Mouse (Mus musculus): ENCODE results near the gene Wwox. TPM values are rescaled to one million over a fixed set of nuclear protein-coding genes. Genes with fewer than 3 reads are reported as not detected.

Wwox gene
- total and polyA plus RNA-seq, 3 experiments, result 7.8 to 11.5 (median 9.1) TPM

GRCm38 (mm10) chr8:115199616-115200150 lies 760.2 kb downstream of the Wwox start:
- no peak overlapping the region for H3K27ac ChIP-seq (ENCODE audit: insufficient read depth, low read depth)
- H3K79me2 ChIP-seq (replicated peaks; ENCODE audit: control insufficient read depth, extremely low read depth, insufficient read depth, poor library complexity, severe bottlenecking), result no peaks in the 10 kb centered on the region
- dilution Hi-C loops (cut with MboI; ENCODE audit: extremely low pct_ligation_motif_present, extremely low pct_unique_long_range_greater_than_20kb, low sequenced_read_pairs), result no loop called here
- peaks cover 6% of the 10 kb centered on the region for H3K9me3 ChIP-seq (replicated peaks; ENCODE audit: low read length)
- peaks cover 14% of the 10 kb centered on the region for H3K27me3 ChIP-seq (replicated peaks)
- DNase-seq (ENCODE audit: extremely low read depth), result no peak
- in situ Hi-C loops (cut with MboI; ENCODE audit: low pct_ligation_motif_present, low pct_unique_long_range_greater_than_20kb, low sequenced_read_pairs), result no loop called here
- H3K4me3 ChIP-seq (replicated peaks in 1 of 3; ENCODE audit: low read depth in 2 of 3, low read length in 2 of 3, poor library complexity in 1 of 3), result no peak overlapping the region
- no peak for TF ChIP-seq CHD1 (IDR thresholded peaks at IDR 0.05; ENCODE audit: low read depth, low read length)
- TF ChIP-seq IRF4 (IDR thresholded peaks at IDR 0.05; ENCODE audit: low read depth, low read length), result no peak
- no peak for TF ChIP-seq RAD21 (IDR thresholded peaks at IDR 0.05; ENCODE audit: low read depth, low read length)
- TF ChIP-seq MEF2A (IDR thresholded peaks at IDR 0.05; ENCODE audit: borderline replicate concordance, low read depth, low read length), result no peak
- no peak for TF ChIP-seq TBP (conservative IDR thresholded peaks at IDR 0.05; ENCODE audit: low read depth, low read length)
- no peak for TF ChIP-seq CTCF (conservative IDR thresholded peaks at IDR 0.05 in 1 of 2, IDR thresholded peaks at IDR 0.05 in 1 of 2; ENCODE audit: low read depth in 2 of 2, low read length in 2 of 2)
- no peak for TF ChIP-seq HCFC1 (IDR thresholded peaks at IDR 0.05; ENCODE audit: low read depth, low read length)
- TF ChIP-seq MYC (IDR thresholded peaks at IDR 0.05; ENCODE audit: low read depth, low read length), result no peak
- no peaks in the 10 kb centered on the region for H3K4me1 ChIP-seq (ENCODE audit: control insufficient read depth in 1 of 2, insufficient read depth in 2 of 2)
- no peaks in the 10 kb centered on the region for H3K36me3 ChIP-seq (replicated peaks in 1 of 2; ENCODE audit: control insufficient read depth in 1 of 2, insufficient read depth in 1 of 2, low read length in 1 of 2)
- no peak overlapping the region for H3K9ac ChIP-seq (ENCODE audit: insufficient read depth, low read depth)
- H3K4me2 ChIP-seq (ENCODE audit: insufficient read depth, low read depth, poor library complexity, severe bottlenecking), result no peak overlapping the region

- no peak overlapping the region for H3K9ac ChIP-seq (ENCODE audit: insufficient read depth, low read depth)
- no peaks in the 10 kb centered on the region for H3K9me3 ChIP-seq (replicated peaks; ENCODE audit: low read length)
- peaks cover 21% of the 10 kb centered on the region for H3K27me3 ChIP-seq (replicated peaks)
- dilution Hi-C loops (cut with MboI; ENCODE audit: extremely low pct_ligation_motif_present, extremely low pct_unique_long_range_greater_than_20kb, low sequenced_read_pairs) (no loop called here), in situ Hi-C loops (cut with MboI; ENCODE audit: low pct_ligation_motif_present, low pct_unique_long_range_greater_than_20kb, low sequenced_read_pairs) (no loop called here)
- H3K79me2 ChIP-seq (replicated peaks; ENCODE audit: control insufficient read depth, extremely low read depth, insufficient read depth, poor library complexity, severe bottlenecking), result no peaks in the 10 kb centered on the region
- TF ChIP-seq ZKSCAN1 (IDR thresholded peaks at IDR 0.05; ENCODE audit: borderline replicate concordance, low read depth, low read length) (no peak), GABPA (IDR thresholded peaks at IDR 0.05; ENCODE audit: insufficient replicate concordance, low read depth, low read length) (no peak), E2F4 (IDR thresholded peaks at IDR 0.05; ENCODE audit: insufficient replicate concordance, low read depth, low read length) (no peak), JUN (IDR thresholded peaks at IDR 0.05; ENCODE audit: insufficient read depth, low read depth, low read length) (no peak), NRF1 (IDR thresholded peaks at IDR 0.05; ENCODE audit: low read depth, low read length) (no peak), MEF2A (IDR thresholded peaks at IDR 0.05; ENCODE audit: borderline replicate concordance, low read depth, low read length) (no peak), CHD1 (IDR thresholded peaks at IDR 0.05; ENCODE audit: low read depth, low read length) (no peak), EP300 (IDR thresholded peaks at IDR 0.05; ENCODE audit: low read length) (no peak), ELF1 (IDR thresholded peaks at IDR 0.05; ENCODE audit: low read depth, low read length) (no peak), UBTF (IDR thresholded peaks at IDR 0.05; ENCODE audit: low read depth, low read length) (no peak), CTCF (conservative IDR thresholded peaks at IDR 0.05 in 1 of 2, IDR thresholded peaks at IDR 0.05 in 1 of 2; ENCODE audit: low read depth in 2 of 2, low read length in 2 of 2) (no peak), USF2 (conservative IDR thresholded peaks at IDR 0.05; ENCODE audit: low read depth, low read length) (no peak), MAX (IDR thresholded peaks at IDR 0.05; ENCODE audit: low read length) (no peak)
- H3K4me3 ChIP-seq (replicated peaks in 1 of 3; ENCODE audit: low read depth in 2 of 3, low read length in 2 of 3, poor library complexity in 1 of 3), result no peak overlapping the region
- no peak overlapping the region for H3K4me2 ChIP-seq (ENCODE audit: insufficient read depth, low read depth, poor library complexity, severe bottlenecking)
- DNase-seq (ENCODE audit: extremely low read depth), result no peak
- H3K36me3 ChIP-seq (replicated peaks in 1 of 2; ENCODE audit: control insufficient read depth in 1 of 2, insufficient read depth in 1 of 2, low read length in 1 of 2), result no peaks in the 10 kb centered on the region
- no peaks in the 10 kb centered on the region for H3K4me1 ChIP-seq (ENCODE audit: control insufficient read depth in 1 of 2, insufficient read depth in 2 of 2)
- no peak overlapping the region for H3K27ac ChIP-seq (ENCODE audit: insufficient read depth, low read depth)
Measured at GRCm38 (mm10) chr8:115201726-115202125, 762.3 kb downstream of the Wwox start.
